Mouse (Mus musculus) adrenal gland, adult 2 months (tissue): ENCODE measurements around the gene Ceacam5. TPM values are rescaled to one million over a fixed set of nuclear protein-coding genes. Genes with fewer than 3 reads are reported as not detected.

Experiments
- DNase-seq: peaks from one replicate; pipeline ENCODE4 v3.0.0; 2021
- long read RNA-seq: library from polyadenylated mRNA; stranded (forward); transcript quantifications from one replicate; pipeline ENCODE4 v2.0.0, GENCODE M21; 2021
- polyA plus RNA-seq: library from polyadenylated mRNA; depleted of rRNA; stranded (reverse); fragments of >200 nt; gene quantifications from 2 replicates; pipeline ENCODE4 v1.2.3, GENCODE M21; 2012; rRNA removed
- total RNA-seq, 2 experiments: library from RNA; stranded (reverse); gene quantifications; 2 replicates each; pipeline ENCODE4 v1.2.3; 2021

The Ceacam5 gene
- total RNA-seq: not detected
- not detected in 2 replicates for polyA plus RNA-seq
- long read RNA-seq: 0 reads

DNA sequence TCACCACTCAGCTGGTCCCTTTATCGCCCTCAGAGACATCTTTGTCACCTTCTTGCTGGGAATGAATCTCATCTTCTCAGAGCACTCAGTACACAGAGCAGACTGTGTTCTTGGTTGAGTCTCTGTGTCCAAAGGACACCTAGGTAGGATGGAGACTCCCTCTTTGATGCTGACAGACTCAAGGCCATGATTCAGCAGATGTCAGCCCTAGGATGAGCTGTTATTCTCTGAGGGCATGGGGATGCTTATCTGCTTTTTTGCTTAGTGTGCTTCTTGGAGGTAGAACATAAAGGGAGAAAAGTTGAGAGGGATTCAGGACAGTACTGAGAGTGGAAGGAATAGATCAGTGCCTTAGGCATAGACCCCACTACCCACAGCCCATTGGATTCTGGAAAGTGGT is at the start of gene Ceacam5:
Gene Ceacam5, plus strand, starts transcription at position 301 of the 400 bp plus-strand sequence.
- DNase-seq: no peak

Other genes starting within 250 kb of the Ceacam5 start
- gene Ceacam14, start 99.4 kb downstream of the Ceacam5 start, total RNA-seq: not detected
- not detected in 2 replicates for gene Ceacam14, start 99.4 kb downstream of the Ceacam5 start, polyA plus RNA-seq
- not detected for gene Gm5155, start 158.5 kb downstream of the Ceacam5 start, total RNA-seq
- gene Gm5155, start 158.5 kb downstream of the Ceacam5 start, polyA plus RNA-seq: not detected in 2 replicates